Mouse (Mus musculus): ENCODE results near the gene Cpa4.

DNA sequence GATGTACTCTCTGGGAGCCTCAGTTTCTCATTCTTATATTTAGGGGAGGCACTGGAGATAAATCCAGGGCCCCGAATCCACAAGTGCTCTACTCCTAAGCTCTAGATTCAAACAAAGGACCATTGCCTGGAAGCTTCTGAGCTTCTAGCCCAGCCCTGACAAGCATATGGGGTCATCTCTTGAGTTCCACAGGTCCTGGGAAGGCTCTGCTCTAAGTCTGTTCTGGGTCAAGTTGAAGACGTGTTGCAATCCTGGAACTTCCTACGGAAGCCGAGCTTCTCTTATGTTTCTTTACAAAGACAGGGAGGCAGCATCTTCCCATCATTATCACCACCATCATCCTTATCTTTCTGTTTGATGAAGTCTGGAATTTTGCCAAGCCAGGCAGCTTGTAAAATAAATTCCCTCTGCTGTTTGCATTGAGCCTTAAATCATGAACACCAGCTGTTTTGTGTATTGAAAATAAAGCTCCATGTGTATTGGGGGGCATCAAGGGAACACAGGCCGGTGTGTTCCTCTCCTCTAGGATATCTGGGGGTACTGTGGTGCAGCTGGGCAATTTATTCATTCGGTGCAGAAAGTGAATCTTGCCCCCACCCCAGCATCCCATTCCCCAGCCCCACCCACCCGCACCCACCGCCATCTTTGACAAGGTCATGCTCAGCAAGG lies 28.2 kb downstream of the Cpa4 start:
- TF ChIP-seq CTCF (IDR thresholded peaks at IDR 0.05; ENCODE audit: borderline replicate concordance, insufficient read depth, low read length): no peak
- TF ChIP-seq POLR2A (IDR thresholded peaks at IDR 0.05; ENCODE audit: low read depth, low read length): no peak

All from embryonic fibroblast, embryonic 13.5 days (primary cell).